Mouse (Mus musculus): ENCODE measurements at regions not wholly inside any gene's neighbourhood (a gene's known extent, or its start where the extent isn't known, plus 50 kb on each side); places are given as distances from the start of the nearest gene placed in this dataset.
A peak's percentile ranks its signal among the peaks of the same experiment; 100 is the strongest.

DNA sequence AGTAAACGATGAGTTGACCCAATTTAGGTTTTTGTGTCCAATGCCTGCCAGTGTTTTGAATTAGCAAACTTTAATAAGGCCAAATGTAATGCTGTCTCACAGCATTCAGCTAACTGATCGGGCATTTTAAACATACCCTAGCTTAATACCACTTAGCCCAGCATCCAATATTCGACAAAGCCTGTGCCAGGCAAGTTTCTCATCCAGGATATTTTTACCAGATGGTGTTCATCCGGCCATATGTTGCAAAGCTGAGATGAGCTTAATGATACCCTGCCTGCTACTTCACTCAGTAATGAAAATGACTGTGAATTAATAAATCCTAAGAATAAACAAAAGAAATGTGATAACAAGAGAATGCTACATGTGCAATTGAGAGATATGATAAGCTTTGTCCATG, 116.8 kb downstream of the Tpm3-rs7 start:
- no peak overlapping the region for H3K4me3 ChIP-seq (replicated peaks; ENCODE audit: insufficient read depth, low read depth, low read length)
- H3K27ac ChIP-seq (ENCODE audit: insufficient read depth, low read length): no peak overlapping the region
- TF ChIP-seq CTCF (IDR thresholded peaks at IDR 0.05; ENCODE audit: borderline replicate concordance, insufficient read depth, low read depth, low read length): no peak
- TF ChIP-seq POLR2A (IDR thresholded peaks at IDR 0.05; ENCODE audit: borderline replicate concordance, insufficient read depth, low read length): no peak
- peak; percentile 59 to 90 for DNase-seq
- no peaks in the 10 kb centered on the region for H3K27me3 ChIP-seq (ENCODE audit: control insufficient read depth, insufficient read depth, low read length)
- 6% methylated on average over 4 of the region's 4 CpGs for WGBS
- H3K4me1 ChIP-seq (ENCODE audit: control insufficient read depth, insufficient read depth, low read length): no peaks in the 10 kb centered on the region; the same call in 1 of the 2 replicates

DNA sequence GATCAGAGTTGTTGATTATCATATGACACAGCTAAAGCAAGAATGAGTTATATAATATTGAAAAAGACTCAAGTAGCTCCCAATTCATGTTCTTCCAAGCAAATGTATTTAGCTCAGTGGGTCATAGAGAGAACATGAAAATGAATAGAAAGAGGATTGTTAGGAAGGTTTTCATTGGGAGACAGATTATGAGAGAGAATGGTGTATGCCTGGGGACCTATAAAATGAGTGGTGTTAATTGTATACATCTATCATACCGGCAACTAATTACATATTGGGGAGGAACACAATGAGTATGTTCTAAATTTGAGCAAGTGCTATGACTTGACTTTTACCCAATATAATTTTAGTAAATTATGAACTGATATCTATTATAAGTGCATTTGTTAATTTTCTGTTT, 127.9 kb downstream of the Tpm3-rs7 start:
- Histone ChIP-seq H3K4me1 (ENCODE audit: control insufficient read depth, insufficient read depth, low read length) (no peaks in the 10 kb centered on the region), H3K27ac (ENCODE audit: insufficient read depth, low read length) (no peak overlapping the region), H3K4me3 (replicated peaks; ENCODE audit: insufficient read depth, low read depth, low read length) (no peak overlapping the region), H3K27me3 (ENCODE audit: control insufficient read depth, insufficient read depth, low read length) (no peaks in the 10 kb centered on the region)
- no peak for DNase-seq
- 96% methylated on average over 1 of the region's 1 CpGs for WGBS
- TF ChIP-seq CTCF (IDR thresholded peaks at IDR 0.05; ENCODE audit: borderline replicate concordance, insufficient read depth, low read depth, low read length) (no peak), POLR2A (IDR thresholded peaks at IDR 0.05; ENCODE audit: borderline replicate concordance, insufficient read depth, low read length) (no peak)

DNA sequence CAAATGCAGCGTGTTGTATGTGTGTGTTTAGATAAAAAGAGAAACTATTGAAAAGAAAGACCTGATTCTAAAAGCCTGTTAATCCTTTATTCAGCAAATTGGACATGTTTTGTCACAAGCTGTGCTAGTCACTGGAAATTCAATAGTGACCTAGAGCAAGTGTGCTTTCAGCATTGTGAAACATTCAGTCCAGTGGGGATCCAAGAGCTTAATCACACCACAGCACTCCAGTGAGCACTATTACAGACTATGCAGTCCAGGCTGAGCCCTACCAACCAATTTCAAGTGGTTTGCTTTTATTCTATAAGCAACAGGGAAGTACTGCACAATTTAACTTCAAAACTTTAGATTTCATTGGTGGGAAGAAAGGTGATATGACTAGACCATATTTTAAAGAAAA, 140.5 kb downstream of the Tpm3-rs7 start:
- WGBS: 80% methylated on average over 1 of the region's 1 CpGs

DNA sequence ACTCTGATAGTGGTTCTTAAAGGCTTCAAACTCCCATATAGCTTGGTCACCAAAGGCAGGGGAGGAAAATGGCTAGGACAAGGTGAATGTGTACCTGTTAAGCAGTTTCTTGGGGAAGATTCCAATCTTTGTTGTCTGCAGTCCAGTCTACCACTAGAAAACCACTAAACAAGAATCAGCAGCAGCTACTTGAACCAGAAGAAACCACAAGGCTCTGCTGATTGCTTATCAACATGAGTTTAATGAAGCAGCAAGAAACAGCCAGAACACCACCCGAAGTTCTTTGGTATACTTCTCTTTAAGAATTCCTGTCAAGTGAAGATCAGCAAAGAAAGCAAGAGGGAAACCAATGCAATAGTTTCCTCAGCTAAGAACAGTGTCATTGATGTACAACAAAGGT, 143.1 kb downstream of the Tpm3-rs7 start:
- no peaks in the 10 kb centered on the region for H3K4me1 ChIP-seq (ENCODE audit: control insufficient read depth, insufficient read depth, low read length)
- TF ChIP-seq POLR2A (IDR thresholded peaks at IDR 0.05; ENCODE audit: borderline replicate concordance, insufficient read depth, low read length) (no peak), CTCF (IDR thresholded peaks at IDR 0.05; ENCODE audit: borderline replicate concordance, insufficient read depth, low read depth, low read length) (no peak)
- WGBS: 87% methylated on average over 1 of the region's 1 CpGs
- no peak overlapping the region for H3K27ac ChIP-seq (ENCODE audit: insufficient read depth, low read length)
- DNase-seq: no peak
- H3K27me3 ChIP-seq (ENCODE audit: control insufficient read depth, insufficient read depth, low read length): no peaks in the 10 kb centered on the region
- H3K4me3 ChIP-seq (replicated peaks; ENCODE audit: insufficient read depth, low read depth, low read length): no peak overlapping the region

More for the DNA sequence above, 140.5 kb downstream of the Tpm3-rs7 start:
- TF ChIP-seq CTCF (IDR thresholded peaks at IDR 0.05; ENCODE audit: borderline replicate concordance, insufficient read depth, low read depth, low read length): no peak
- no peak for TF ChIP-seq POLR2A (IDR thresholded peaks at IDR 0.05; ENCODE audit: borderline replicate concordance, insufficient read depth, low read length)
- H3K27ac ChIP-seq (ENCODE audit: insufficient read depth, low read length): no peak overlapping the region
- H3K4me1 ChIP-seq (ENCODE audit: control insufficient read depth, insufficient read depth, low read length): no peaks in the 10 kb centered on the region
- H3K4me3 ChIP-seq (replicated peaks; ENCODE audit: insufficient read depth, low read depth, low read length): no peak overlapping the region
- DNase-seq: no peak
- no peaks in the 10 kb centered on the region for H3K27me3 ChIP-seq (ENCODE audit: control insufficient read depth, insufficient read depth, low read length)

DNA sequence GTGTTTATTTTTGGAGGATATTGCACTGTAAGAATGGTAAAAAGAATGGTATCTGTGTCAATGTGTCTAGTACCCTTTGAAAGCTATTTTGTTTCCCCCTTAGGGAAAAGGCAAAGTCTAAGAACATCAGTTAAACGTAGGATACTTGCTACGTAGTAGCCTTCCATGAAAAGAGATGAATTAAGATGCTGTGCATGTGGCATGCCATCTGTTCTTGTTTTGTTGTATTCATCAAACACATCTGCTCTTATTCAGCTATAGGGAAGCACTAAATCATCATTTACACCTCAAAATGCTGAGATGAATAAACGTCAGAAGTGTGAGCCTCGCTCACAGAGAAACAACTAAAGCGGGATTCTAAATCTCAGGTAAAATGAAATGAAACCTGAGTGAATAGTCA, 154.7 kb downstream of the Tpm3-rs7 start:
- H3K4me3 ChIP-seq (replicated peaks; ENCODE audit: insufficient read depth, low read depth, low read length): no peak overlapping the region
- DNase-seq: peak in 1 of 2 experiments; percentile 16
- no peaks in the 10 kb centered on the region for H3K27me3 ChIP-seq (ENCODE audit: control insufficient read depth, insufficient read depth, low read length)
- peaks cover 3% of the 10 kb centered on the region; the same call in 1 of the 2 replicates for H3K4me1 ChIP-seq (ENCODE audit: control insufficient read depth, insufficient read depth, low read length)
- WGBS: 40% methylated on average over 5 of the region's 5 CpGs
- TF ChIP-seq POLR2A (IDR thresholded peaks at IDR 0.05; ENCODE audit: borderline replicate concordance, insufficient read depth, low read length): no peak
- no peak for TF ChIP-seq CTCF (IDR thresholded peaks at IDR 0.05; ENCODE audit: borderline replicate concordance, insufficient read depth, low read depth, low read length)
- no peak overlapping the region; the same call in 1 of the 2 replicates for H3K27ac ChIP-seq (ENCODE audit: insufficient read depth, low read length)

DNA sequence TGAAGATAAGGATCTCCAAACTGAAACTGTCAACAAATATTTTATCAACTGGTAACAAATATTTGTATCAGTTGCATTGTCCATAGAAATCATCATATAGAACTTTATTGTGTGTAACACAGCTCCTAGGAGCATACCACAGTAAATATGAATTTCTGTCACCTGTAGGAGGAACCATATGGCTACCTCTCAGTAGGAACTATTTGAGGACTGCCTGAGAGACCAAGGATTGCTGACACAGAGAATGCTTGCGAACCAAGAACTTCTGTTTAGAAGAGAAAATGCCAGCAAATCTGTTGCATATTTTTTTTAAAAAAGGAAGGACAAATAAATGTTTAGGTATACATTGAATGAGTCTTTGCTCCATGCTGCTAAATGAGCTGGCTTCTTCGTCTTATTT, 155.6 kb downstream of the Tpm3-rs7 start:
- peak in 1 of 2 experiments; percentile 69 for DNase-seq
- H3K4me1 ChIP-seq (ENCODE audit: control insufficient read depth, insufficient read depth, low read length): peaks cover 3% of the 10 kb centered on the region; the same call in 1 of the 2 replicates
- no peak overlapping the region for H3K27ac ChIP-seq (ENCODE audit: insufficient read depth, low read length)
- no peaks in the 10 kb centered on the region for H3K27me3 ChIP-seq (ENCODE audit: control insufficient read depth, insufficient read depth, low read length)
- no peak overlapping the region for H3K4me3 ChIP-seq (replicated peaks; ENCODE audit: insufficient read depth, low read depth, low read length)
- WGBS: 26% methylated on average over 2 of the region's 2 CpGs
- TF ChIP-seq POLR2A (IDR thresholded peaks at IDR 0.05; ENCODE audit: borderline replicate concordance, insufficient read depth, low read length): no peak

- 46% methylated on average over 2 of the region's 2 CpGs for WGBS
- H3K27ac ChIP-seq (ENCODE audit: insufficient read depth, low read length): no peak overlapping the region
Observed at GRCm38 (mm10) chr14:113486591-113486990, 172.2 kb downstream of the Tpm3-rs7 start.

GRCm38 (mm10) chr14:113503796-113504195, 189.4 kb downstream of the Tpm3-rs7 start:
- no peaks in the 10 kb centered on the region for H3K27me3 ChIP-seq (ENCODE audit: control insufficient read depth, insufficient read depth, low read length)
- no peaks in the 10 kb centered on the region for H3K4me1 ChIP-seq (ENCODE audit: control insufficient read depth, insufficient read depth, low read length)
- no peak overlapping the region for H3K4me3 ChIP-seq (replicated peaks; ENCODE audit: insufficient read depth, low read depth, low read length)
- TF ChIP-seq CTCF (IDR thresholded peaks at IDR 0.05; ENCODE audit: borderline replicate concordance, insufficient read depth, low read depth, low read length) (no peak), POLR2A (IDR thresholded peaks at IDR 0.05; ENCODE audit: borderline replicate concordance, insufficient read depth, low read length) (no peak)
- 96% methylated on average over 2 of the region's 2 CpGs for WGBS
- no peak overlapping the region for H3K27ac ChIP-seq (ENCODE audit: insufficient read depth, low read length)
- no peak for DNase-seq

More at GRCm38 (mm10) chr14:113486591-113486990, 172.2 kb downstream of the Tpm3-rs7 start:
- Histone ChIP-seq H3K27me3 (ENCODE audit: control insufficient read depth, insufficient read depth, low read length) (no peaks in the 10 kb centered on the region), H3K4me1 (ENCODE audit: control insufficient read depth, insufficient read depth, low read length) (no peaks in the 10 kb centered on the region), H3K4me3 (replicated peaks; ENCODE audit: insufficient read depth, low read depth, low read length) (no peak overlapping the region)
- DNase-seq: peak in 1 of 2 experiments; percentile 49
- no peak for TF ChIP-seq POLR2A (IDR thresholded peaks at IDR 0.05; ENCODE audit: borderline replicate concordance, insufficient read depth, low read length)
- no peak for TF ChIP-seq CTCF (IDR thresholded peaks at IDR 0.05; ENCODE audit: borderline replicate concordance, insufficient read depth, low read depth, low read length)

All from cerebellum, adult 2 months (tissue).